Mouse (Mus musculus) T-helper 1 cell (primary cell): Measurements from ENCODE around the gene Ank3.
"Not testable (repeated sequence)": the region's sequence is repeated elsewhere in the genome, so short reads cannot be mapped to it uniquely, and the experiment has no call there.

Source experiments
- in situ Hi-C: fragments of 300-600 bp; cut with MboI, MseI; formaldehyde crosslinking; loops from one replicate; pipeline ENCODE4 v1.15.1; 2025; ENCODE audit warnings: high pct_unique_total_duplicates

Gene Ank3

DNA sequence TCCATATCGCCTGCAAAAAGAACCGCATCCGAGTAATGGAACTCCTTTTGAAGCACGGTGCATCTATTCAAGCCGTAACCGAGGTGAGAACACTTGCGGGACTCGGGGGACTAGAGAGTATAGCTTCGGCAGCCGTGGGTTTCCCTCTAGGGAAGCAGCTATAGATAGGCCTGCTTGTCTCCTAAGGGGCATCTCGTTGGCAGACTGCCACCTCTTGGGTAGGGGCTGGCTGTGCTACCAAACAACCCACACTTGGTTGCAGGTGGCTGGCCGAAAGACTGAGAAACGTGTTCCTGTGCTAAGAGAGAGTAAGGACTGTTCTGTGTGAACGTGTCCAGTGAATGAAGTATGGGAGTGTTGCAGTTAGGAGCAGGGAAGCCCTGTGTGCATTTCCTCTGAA lies 476.2 kb downstream of the Ank3 start:
- in situ Hi-C loops, result loop anchor here (5.0 kb wide), 1 partner anchor 92 kb away; no protein-coding TSS in a partner anchor

DNA sequence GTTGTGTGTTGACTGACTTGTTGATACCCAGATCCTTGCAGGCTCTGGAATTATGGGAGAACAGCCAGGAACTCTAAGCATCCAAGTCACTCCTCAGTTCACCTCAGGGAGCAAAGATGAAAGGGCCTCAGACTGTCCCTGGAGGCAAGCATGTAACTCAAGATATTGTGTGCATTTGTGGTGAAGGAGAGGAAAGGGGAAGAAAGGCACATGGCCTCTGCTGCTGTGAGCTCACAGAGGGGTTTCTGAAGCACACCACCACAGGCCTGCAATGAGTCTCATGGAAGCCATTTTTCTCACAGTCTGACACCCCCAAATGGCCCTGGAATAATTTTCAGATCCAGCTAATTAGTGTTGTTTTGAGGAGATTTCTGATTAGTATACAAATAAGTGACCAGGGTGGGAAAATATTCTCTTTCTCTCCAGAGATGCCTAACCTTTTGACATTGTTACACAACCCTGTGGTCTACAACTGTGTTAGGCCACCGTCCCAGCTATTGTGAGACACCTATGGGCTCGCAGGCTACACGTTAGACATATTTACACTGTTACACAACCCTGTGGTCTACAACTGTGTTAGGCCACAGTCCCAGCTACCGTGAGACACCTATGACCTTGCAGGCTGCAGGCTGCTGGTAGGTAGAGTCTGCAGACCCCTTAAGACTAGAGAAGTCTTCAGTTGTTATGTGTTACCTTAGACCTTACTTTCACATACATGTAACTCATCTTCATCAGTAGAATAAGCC lies 485.5 kb downstream of the Ank3 start:
- in situ Hi-C loops, result no loop called here

DNA sequence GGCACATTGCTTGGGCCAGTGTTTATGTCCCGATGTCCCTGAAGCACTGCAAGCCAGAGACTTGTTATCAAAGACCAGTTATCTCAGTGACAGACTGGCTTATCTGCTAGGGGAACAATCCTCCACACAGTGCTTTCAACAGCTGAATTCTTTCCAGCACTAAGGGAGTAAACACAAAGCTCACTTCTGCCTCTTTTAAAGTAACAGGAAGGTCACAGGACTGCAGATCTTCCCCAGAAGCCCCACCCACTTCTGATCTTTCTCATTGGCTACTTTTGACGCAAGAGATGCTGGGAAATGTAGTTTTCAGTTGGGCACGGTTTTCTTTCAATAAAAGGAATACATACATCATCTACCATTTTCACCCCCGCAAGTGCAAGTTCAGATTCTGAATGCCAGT lies 489.8 kb downstream of the Ank3 start:
- in situ Hi-C loops, result no loop called here

- in situ Hi-C loops, result no loop called here
Observed at GRCm38 (mm10) chr10:69889779-69890178, 491.2 kb downstream of the Ank3 start.

DNA sequence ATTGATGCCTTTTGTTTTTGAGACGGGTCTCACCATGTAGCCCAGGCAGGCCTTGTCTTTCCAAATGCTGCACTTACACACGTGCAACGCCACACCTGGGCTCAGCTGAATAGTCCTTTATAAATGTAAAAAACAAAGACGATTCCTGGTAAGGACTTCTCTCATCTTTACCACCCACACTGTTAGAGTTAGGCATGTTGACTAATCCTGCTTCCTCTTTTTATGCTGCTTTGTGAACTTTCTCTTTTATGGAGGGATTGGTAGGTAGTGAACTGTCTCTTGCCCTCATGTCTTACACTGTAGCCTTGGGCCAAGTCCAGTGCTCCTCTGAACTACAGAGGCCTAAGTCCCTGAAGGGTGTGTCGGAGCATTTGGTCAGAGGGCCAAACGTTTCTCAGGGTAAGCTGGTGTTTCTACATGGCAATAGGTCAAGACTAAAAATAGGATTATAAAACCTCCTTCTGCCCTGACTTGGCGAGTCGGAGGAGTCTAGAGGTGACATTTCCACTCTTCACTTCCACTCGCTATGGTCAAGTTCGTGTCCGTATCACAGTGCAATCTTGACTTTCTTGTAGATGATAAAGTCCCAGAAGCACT lies 491.9 kb downstream of the Ank3 start:
- in situ Hi-C loops, result no loop called here

DNA sequence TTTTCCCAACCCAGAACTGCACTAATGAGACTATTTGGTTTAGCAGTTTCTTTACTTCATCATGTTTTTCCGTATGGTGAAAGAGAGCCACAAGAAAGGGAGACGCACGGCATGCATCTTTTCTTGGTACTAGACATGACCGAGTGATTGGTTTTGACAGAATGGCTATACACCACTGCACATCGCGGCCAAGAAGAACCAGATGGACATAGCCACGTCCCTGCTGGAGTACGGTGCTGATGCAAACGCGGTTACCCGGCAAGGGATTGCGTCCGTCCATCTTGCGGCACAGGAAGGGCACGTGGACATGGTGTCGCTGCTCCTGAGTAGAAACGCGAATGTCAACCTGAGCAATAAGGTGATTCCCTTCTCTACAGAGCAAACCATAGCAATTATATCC lies 493.6 kb downstream of the Ank3 start:
- in situ Hi-C loops, result no loop called here

GRCm38 (mm10) chr10:69895606-69896005 lies 497.0 kb downstream of the Ank3 start:
- in situ Hi-C loops, result no loop called here

DNA sequence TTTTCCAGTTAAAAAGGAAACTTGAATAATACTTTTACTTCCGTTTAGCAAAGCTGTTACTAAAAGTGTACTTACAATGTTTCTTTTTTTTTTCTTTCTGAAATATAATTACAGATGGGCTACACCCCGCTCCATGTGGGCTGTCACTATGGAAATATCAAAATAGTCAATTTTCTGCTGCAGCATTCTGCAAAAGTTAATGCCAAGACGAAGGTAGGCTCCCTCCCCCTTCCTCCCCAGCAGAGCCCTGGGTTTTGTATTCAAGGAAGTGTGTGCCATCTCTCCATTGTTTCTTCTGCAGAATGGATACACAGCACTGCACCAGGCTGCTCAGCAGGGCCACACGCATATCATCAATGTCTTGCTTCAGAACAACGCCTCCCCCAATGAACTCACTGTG lies 499.4 kb downstream of the Ank3 start:
- in situ Hi-C loops, result no loop called here

- in situ Hi-C loops, result no loop called here
Observed at GRCm38 (mm10) chr10:69898821-69899220, 500.2 kb downstream of the Ank3 start.

DNA sequence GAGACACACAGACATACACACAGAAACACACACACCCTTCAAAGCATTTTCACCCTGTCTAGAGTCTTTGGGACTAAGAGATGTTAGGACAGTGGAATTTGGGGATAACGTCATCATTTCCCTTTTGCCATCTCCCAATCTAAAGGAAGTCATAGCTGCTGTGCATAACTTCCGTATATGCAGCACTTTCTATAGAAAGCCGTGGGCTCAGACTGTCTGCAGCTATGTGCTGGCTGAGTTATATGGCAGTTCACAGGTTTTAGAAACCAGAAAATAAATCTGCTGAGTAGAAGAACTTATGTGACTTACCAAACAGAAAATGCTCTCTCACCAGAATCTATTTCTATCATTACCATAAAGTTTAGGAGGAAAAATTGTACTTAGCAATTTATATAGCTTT lies 501.2 kb downstream of the Ank3 start:
- in situ Hi-C loops, result no loop called here

- in situ Hi-C loops, result no loop called here
Observed at GRCm38 (mm10) chr10:69902024-69902423, 503.5 kb downstream of the Ank3 start.

DNA sequence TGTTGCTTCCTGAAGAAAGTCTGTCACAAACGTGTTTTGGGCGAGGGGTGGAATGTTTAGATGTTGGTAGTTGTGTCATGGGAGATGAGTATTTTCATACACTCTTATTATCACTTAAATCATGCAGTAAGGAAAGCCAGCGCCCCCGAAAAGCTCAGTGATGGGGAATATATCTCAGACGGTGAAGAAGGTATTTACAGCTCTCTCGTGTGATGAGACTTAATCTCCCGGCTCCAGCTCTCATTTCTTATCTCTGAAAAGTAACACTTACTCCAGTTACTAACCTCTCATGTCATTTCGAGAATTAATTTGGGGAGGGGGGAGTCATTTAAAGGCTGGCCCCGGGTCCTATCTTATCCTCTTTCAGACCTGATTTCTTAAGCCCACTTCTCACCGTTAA lies 505.7 kb downstream of the Ank3 start:
- in situ Hi-C loops, result no loop called here

GRCm38 (mm10) chr10:69907795-69908764 lies 509.5 kb downstream of the Ank3 start:
- in situ Hi-C loops, result no loop called here

GRCm38 (mm10) chr10:69909856-69910255 lies 511.3 kb downstream of the Ank3 start:
- in situ Hi-C loops, result no loop called here

DNA sequence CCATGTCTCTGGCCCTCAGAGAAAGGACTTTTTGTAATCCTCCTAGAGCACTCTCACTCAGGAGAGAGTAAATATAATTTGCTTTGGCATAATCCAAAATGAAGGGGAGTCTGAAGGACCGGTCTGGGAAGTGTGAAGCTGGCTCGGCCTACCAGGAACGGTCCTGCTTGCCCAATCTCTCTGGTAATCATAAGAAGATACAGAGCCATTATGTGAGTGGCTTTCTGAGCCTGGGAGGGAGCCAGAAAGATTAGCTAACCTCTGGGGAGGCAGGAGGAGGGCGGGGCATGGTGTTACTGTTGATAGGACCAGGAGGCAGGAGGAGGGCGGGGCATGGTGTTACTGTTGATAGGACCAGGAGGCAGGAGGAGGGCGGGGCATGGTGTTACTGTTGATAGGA lies 511.7 kb downstream of the Ank3 start:
- in situ Hi-C loops, result not testable (repeated sequence)

DNA sequence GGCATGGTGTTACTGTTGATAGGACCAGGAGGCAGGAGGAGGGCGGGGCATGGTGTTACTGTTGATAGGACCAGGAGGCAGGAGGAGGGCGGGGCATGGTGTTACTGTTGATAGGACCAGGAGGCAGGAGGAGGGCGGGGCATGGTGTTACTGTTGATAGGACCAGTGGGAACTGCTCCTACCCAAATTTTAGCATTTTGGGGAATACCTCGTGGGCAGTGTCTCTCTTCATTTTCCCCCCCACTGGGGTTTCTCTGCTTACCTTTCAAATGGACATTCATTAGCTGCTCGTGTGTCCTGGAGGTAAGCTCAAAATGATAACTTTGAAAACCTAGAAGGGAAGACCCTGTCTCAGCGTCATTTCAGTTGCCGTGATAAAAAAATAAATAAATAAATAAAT lies 512.2 kb downstream of the Ank3 start:
- in situ Hi-C loops, result not testable (repeated sequence)

- in situ Hi-C loops, result no loop called here
Observed at GRCm38 (mm10) chr10:69915566-69915965, 517.0 kb downstream of the Ank3 start.

GRCm38 (mm10) chr10:69916205-69916604 lies 517.6 kb downstream of the Ank3 start:
- in situ Hi-C loops, result no loop called here

DNA sequence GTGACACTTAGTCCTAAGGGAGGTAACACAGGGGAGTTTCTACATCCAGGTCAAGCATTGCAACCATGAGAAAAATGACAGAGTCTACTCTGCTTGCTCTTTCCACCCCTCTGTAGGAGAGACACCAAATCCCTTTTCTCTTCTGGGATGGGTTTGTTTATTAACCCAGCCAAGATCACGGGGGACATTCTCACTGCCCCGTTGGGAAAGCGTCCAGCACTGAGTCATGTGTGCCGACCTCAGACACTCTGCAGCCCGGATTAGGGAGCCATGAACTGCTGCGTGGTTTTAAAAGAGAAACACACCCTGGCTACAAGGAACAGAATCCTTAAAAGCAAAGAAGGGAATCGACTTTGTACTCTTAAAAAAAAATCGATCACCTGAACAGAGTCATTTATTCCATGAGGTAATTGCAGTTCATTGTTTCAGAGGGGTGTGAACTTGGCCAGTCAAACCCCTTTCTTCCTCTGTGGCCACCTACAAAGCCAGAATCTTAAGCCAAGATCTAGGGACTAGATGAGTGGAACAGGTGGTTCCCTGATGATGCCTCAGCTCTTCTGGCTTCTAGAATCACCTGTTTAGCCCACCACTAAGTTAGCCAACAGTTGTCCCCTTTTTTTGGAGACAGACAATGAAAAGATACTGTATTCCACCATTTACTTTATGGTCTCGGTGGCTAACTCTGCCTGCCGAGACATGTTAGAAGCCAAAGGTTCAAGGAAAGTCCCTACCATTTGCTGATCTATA lies 518.3 kb downstream of the Ank3 start:
- in situ Hi-C loops, result no loop called here

GRCm38 (mm10) chr10:69917711-69918110 lies 519.1 kb downstream of the Ank3 start:
- in situ Hi-C loops, result no loop called here

GRCm38 (mm10) chr10:69918461-69919151 lies 520.0 kb downstream of the Ank3 start:
- in situ Hi-C loops, result no loop called here
